Mouse (Mus musculus) c-Kit-negative CD71-positive TER-119-positive erythroid progenitor cells, embryonic 14.5 days (primary cell): ENCODE data around the gene Palm2.

Source experiments
- DNase-seq: peaks from one replicate; pipeline ENCODE4 v3.0.0-alpha.2; 2013; ENCODE audit warnings: low read depth, low spot score

Palm2 gene

GRCm38 (mm10) chr4:57568268-57569068, 134.4 kb downstream of the Palm2 start:
- DNase-seq = no peak

GRCm38 (mm10) chr4:57569069-57569355, 135.0 kb downstream of the Palm2 start:
- DNase-seq = no peak

- no peak for DNase-seq
Measured at GRCm38 (mm10) chr4:57569711-57570110, 135.7 kb downstream of the Palm2 start.

- no peak for DNase-seq
Measured at GRCm38 (mm10) chr4:57570229-57570628, 136.2 kb downstream of the Palm2 start.

GRCm38 (mm10) chr4:57574181-57574580, 140.1 kb downstream of the Palm2 start:
- DNase-seq = no peak

- no peak for DNase-seq
Measured at GRCm38 (mm10) chr4:57574646-57575045, 140.6 kb downstream of the Palm2 start.

- DNase-seq = no peak
Measured at GRCm38 (mm10) chr4:57575686-57576085, 141.6 kb downstream of the Palm2 start.

GRCm38 (mm10) chr4:57576095-57576494, 142.0 kb downstream of the Palm2 start:
- DNase-seq = no peak

GRCm38 (mm10) chr4:57579683-57580082, 145.6 kb downstream of the Palm2 start:
- DNase-seq = no peak

GRCm38 (mm10) chr4:57585281-57585800, 151.3 kb downstream of the Palm2 start:
- no peak for DNase-seq

GRCm38 (mm10) chr4:57586933-57587658, 153.0 kb downstream of the Palm2 start:
- no peak for DNase-seq

- no peak for DNase-seq
Measured at GRCm38 (mm10) chr4:57588356-57588755, 154.3 kb downstream of the Palm2 start.

GRCm38 (mm10) chr4:57592751-57593150, 158.7 kb downstream of the Palm2 start:
- DNase-seq = no peak

- no peak for DNase-seq
Measured at GRCm38 (mm10) chr4:57599946-57600345, 165.9 kb downstream of the Palm2 start.

- DNase-seq = no peak
Measured at GRCm38 (mm10) chr4:57600685-57601457, 166.8 kb downstream of the Palm2 start.

- no peak for DNase-seq
Measured at GRCm38 (mm10) chr4:57601458-57601835, 167.4 kb downstream of the Palm2 start.

GRCm38 (mm10) chr4:57601903-57602617, 168.0 kb downstream of the Palm2 start:
- DNase-seq = no peak

- no peak for DNase-seq
Measured at GRCm38 (mm10) chr4:57606258-57606657, 172.2 kb downstream of the Palm2 start.

- DNase-seq = no peak
Measured at GRCm38 (mm10) chr4:57607247-57607942, 173.3 kb downstream of the Palm2 start.

- DNase-seq = no peak
Measured at GRCm38 (mm10) chr4:57611303-57612077, 177.4 kb downstream of the Palm2 start.
